Mouse (Mus musculus) intestine, embryonic 15.5 days (tissue): ENCODE measurements around the gene Nlrc5. TPM values are rescaled to one million over a fixed set of nuclear protein-coding genes. Genes with fewer than 3 reads are reported as not detected.

Experiments used
- ATAC-seq: fragments of 200-750 bp; cut with Nextera tagmentation; 2 replicates; pipeline ENCODE4 v1.8.0; 2017; ENCODE audit warnings: moderate TSS enrichment, moderate library complexity
- H3K27ac ChIP-seq: fragments of 300-500 bp; sonication (generic); 2 replicates; pipeline ENCODE4 v1.5.1; 2015; ENCODE audit warnings: mild to moderate bottlenecking, inconsistent platforms
- H3K27me3 ChIP-seq: fragments of 300-500 bp; sonication (generic); replicated peaks from 2 replicates; pipeline ENCODE4 v1.6.1; 2015; ENCODE audit warnings: inconsistent platforms
- H3K36me3 ChIP-seq: fragments of 300-500 bp; sonication (generic); 2 replicates; pipeline ENCODE4 v1.6.1; 2015; ENCODE audit warnings: inconsistent platforms
- H3K4me1 ChIP-seq: fragments of 300-500 bp; sonication (generic); replicated peaks from 2 replicates; pipeline ENCODE4 v1.6.1; 2015; ENCODE audit warnings: inconsistent platforms
- H3K4me2 ChIP-seq: fragments of 300-500 bp; sonication (generic); replicated peaks from 2 replicates; pipeline ENCODE4 v1.6.1; 2015; ENCODE audit warnings: mild to moderate bottlenecking, inconsistent platforms
- H3K4me3 ChIP-seq: fragments of 300-500 bp; sonication (generic); replicated peaks from 2 replicates; pipeline ENCODE4 v1.5.1; 2015; ENCODE audit warnings: inconsistent platforms
- H3K9ac ChIP-seq: fragments of 300-500 bp; sonication (generic); 2 replicates; pipeline ENCODE4 v1.6.1; 2015; ENCODE audit warnings: inconsistent platforms
- H3K9me3 ChIP-seq: fragments of 300-500 bp; sonication (generic); 2 replicates; pipeline ENCODE4 v1.6.1; 2016; ENCODE audit warnings: inconsistent platforms
- WGBS: fragments of 180-500 bp; shearing (Covaris S2); methylation state at CpG from one replicate; pipeline ENCODE4 v1.1.7; 2015; 5-methylcytosine and 5-hydroxymethylcytosine counted together
- polyA plus RNA-seq: library from polyadenylated mRNA; unstranded; fragments of >200 nt; fragmentation: Nextera tagmentation; extraction: Ambion mirVana; gene quantifications from 2 replicates; pipeline ENCODE4 v1.2.1, GENCODE M21; 2015

Gene Nlrc5
- polyA plus RNA-seq, 1 experiment from 2014 or later = 0.21 TPM

- H3K4me1 ChIP-seq = 0 out of 2 replicates have a peak, but pooled peaks cover 5% of the 10 kb centered on the region
- H3K4me2 ChIP-seq = no peak overlapping the region
- H3K4me3 ChIP-seq = no peak overlapping the region
- peaks cover 12% of the 10 kb centered on the region for H3K27me3 ChIP-seq
- no peaks in the 10 kb centered on the region for H3K9me3 ChIP-seq
- no peak overlapping the region for H3K27ac ChIP-seq
- no peaks in the 10 kb centered on the region for H3K36me3 ChIP-seq
- ATAC-seq = no peak
- WGBS = 85% methylated on average over 7 of the region's 7 CpGs
- no peak overlapping the region for H3K9ac ChIP-seq
These were observed 4.8 kb upstream of the Nlrc5 start for GRCm38 (mm10) chr8:94429376-94429775.

DNA sequence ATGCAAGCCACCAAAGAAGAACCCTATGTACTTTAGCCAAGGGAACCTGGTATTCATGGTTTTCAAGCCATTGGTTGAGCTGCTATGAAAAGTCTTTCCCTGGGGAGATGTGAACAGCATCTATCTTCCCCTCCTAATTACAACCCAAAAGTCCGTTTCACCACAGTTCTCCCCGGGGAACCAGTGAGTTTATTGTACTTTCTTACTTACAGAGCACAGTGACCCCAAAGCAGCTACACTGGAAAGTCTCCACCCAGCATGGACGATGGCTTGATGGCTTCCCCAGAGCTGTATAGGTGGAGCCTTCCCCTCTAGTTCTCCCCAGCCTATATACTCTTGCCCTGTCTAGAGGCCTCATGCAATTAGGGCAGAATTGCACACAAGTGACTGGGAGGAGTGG lies 1.9 kb upstream of the Nlrc5 start:
- Histone ChIP-seq H3K27me3 (peaks cover 12% of the 10 kb centered on the region), H3K4me2 (no peak overlapping the region), H3K27ac (no peak overlapping the region), H3K4me1 (0 out of 2 replicates have a peak, but pooled peaks cover 5% of the 10 kb centered on the region), H3K4me3 (no peak overlapping the region), H3K9me3 (no peaks in the 10 kb centered on the region), H3K9ac (no peak overlapping the region), H3K36me3 (no peaks in the 10 kb centered on the region)
- no peak for ATAC-seq
- 76% methylated on average over 3 of the region's 3 CpGs for WGBS

DNA sequence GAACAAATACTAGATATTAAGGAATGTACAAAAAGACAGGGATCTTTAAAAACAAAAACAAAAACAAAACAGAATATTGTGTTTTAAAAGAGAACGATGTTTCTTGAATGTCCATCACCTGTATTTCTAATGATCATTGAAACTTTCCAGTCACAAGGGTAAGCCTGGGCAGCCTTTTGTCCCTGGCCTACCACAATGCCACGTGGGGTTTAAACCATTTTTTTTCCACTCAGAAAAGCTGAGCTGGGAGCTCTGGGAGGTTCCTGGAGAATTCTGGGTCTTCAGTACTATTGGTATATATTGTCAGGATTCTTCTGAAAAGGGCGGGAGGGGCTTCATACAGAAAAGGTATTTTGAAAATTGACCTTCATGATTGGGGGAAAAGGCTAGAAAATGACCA lies 802 bp downstream of the Nlrc5 start:
- Histone ChIP-seq H3K4me2 (no peak overlapping the region), H3K36me3 (no peaks in the 10 kb centered on the region), H3K9me3 (no peaks in the 10 kb centered on the region), H3K4me3 (no peak overlapping the region), H3K4me1 (0 out of 2 replicates have a peak, but pooled peaks cover 5% of the 10 kb centered on the region), H3K9ac (no peak overlapping the region), H3K27ac (no peak overlapping the region), H3K27me3 (peaks cover 12% of the 10 kb centered on the region)
- ATAC-seq = no peak
- WGBS = 82% methylated on average over 3 of the region's 3 CpGs

DNA sequence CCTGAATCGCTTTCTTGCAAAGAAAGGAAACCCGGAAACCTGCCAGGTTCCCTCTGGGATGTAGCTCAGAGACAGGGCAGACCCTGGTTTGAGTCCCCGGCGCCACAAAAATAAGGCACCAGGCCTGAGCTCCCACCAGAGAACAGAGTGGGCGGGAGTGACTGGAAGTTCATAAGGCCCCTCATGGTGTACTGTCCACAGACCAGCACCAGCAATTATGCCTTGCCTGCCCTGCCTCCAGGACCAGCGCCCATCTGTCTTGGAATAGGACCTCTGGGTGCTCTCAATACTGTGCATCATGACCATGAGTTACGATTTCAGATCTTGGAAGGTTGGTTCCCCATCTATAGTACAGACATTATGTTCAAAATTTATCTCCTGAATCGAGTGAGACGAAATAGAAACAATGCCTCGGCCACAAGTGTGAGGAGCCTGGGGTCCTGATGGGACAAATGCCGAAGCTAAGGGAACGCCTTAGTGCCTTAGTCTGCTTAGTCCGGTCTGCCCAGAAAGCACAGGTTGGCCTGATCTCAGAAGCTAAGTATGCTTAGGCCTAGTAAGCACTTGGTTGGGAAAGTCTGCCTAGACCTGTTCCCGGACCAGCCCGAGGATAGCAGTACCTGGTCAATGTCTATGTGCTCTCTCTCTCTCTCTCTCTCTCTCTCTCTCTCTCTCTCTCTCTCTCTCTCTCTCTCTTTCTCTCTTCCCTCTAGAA lies 1.4 kb downstream of the Nlrc5 start:
- WGBS = 90% methylated on average over 15 of the region's 15 CpGs
- H3K36me3 ChIP-seq = no peaks in the 10 kb centered on the region
- no peaks in the 10 kb centered on the region for H3K9me3 ChIP-seq
- H3K27me3 ChIP-seq = peaks cover 12% of the 10 kb centered on the region
- no peak overlapping the region for H3K4me2 ChIP-seq
- H3K27ac ChIP-seq = no peak overlapping the region
- 0 out of 2 replicates have a peak, but pooled peaks cover 5% of the 10 kb centered on the region for H3K4me1 ChIP-seq
- no peak overlapping the region for H3K9ac ChIP-seq
- no peak for ATAC-seq
- H3K4me3 ChIP-seq = no peak overlapping the region

DNA sequence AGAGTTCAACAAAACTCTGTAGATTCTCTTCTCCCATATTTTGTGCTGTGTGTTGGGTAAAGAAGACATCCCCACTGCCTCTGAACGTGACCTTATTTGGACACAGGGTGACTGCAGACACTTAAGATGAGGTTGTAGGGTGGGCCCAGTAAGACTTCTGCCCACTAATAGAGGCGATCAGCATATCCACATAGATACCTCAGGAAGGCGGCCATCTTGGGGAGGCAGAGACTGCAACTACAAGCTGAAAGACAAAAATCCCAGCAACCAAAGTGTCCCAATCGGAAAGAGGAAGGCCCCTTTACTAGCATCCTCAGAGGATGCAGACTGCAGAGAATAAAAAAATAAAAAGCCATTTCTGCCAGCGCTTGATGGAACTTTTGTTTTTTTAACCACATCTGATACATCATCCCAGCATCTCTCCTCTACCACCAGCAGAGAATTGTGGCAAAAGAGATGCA lies 2.0 kb downstream of the Nlrc5 start:
- no peak for ATAC-seq
- H3K4me3 ChIP-seq = no peak overlapping the region
- H3K4me1 ChIP-seq = 0 out of 2 replicates have a peak, but pooled peaks cover 5% of the 10 kb centered on the region
- no peaks in the 10 kb centered on the region for H3K36me3 ChIP-seq
- no peaks in the 10 kb centered on the region for H3K9me3 ChIP-seq
- peaks cover 12% of the 10 kb centered on the region for H3K27me3 ChIP-seq
- no peak overlapping the region for H3K4me2 ChIP-seq
- no peak overlapping the region for H3K9ac ChIP-seq
- WGBS = 91% methylated on average over 5 of the region's 5 CpGs
- no peak overlapping the region for H3K27ac ChIP-seq

- Histone ChIP-seq H3K9ac (no peak overlapping the region), H3K4me3 (no peak overlapping the region), H3K4me2 (no peak overlapping the region), H3K4me1 (0 out of 2 replicates have a peak, but pooled peaks cover 5% of the 10 kb centered on the region), H3K27ac (no peak overlapping the region), H3K36me3 (no peaks in the 10 kb centered on the region), H3K27me3 (peaks cover 12% of the 10 kb centered on the region), H3K9me3 (no peaks in the 10 kb centered on the region)
- ATAC-seq = no peak
- WGBS = 72% methylated on average over 3 of the region's 3 CpGs
These were observed 2.7 kb downstream of the Nlrc5 start for GRCm38 (mm10) chr8:94436900-94437299.

GRCm38 (mm10) chr8:94438659-94439058 lies 4.5 kb downstream of the Nlrc5 start:
- no peak overlapping the region for H3K4me3 ChIP-seq
- WGBS = 90% methylated on average over 5 of the region's 5 CpGs
- no peak overlapping the region for H3K4me2 ChIP-seq
- peaks cover 5% of the 10 kb centered on the region; the same call in 1 of the 2 replicates for H3K27me3 ChIP-seq
- no peaks in the 10 kb centered on the region for H3K36me3 ChIP-seq
- H3K27ac ChIP-seq = no peak overlapping the region
- no peaks in the 10 kb centered on the region for H3K9me3 ChIP-seq
- H3K4me1 ChIP-seq = 0 out of 2 replicates have a peak, but pooled peaks cover 4% of the 10 kb centered on the region
- H3K9ac ChIP-seq = no peak overlapping the region
- ATAC-seq = no peak

GRCm38 (mm10) chr8:94439691-94440090 lies 5.5 kb downstream of the Nlrc5 start:
- Histone ChIP-seq H3K4me3 (no peak overlapping the region), H3K4me1 (no peaks in the 10 kb centered on the region), H3K4me2 (no peak overlapping the region), H3K36me3 (no peaks in the 10 kb centered on the region), H3K27ac (no peak overlapping the region), H3K9ac (no peak overlapping the region), H3K27me3 (no peaks in the 10 kb centered on the region; the same call in 1 of the 2 replicates), H3K9me3 (no peaks in the 10 kb centered on the region)
- ATAC-seq = no peak

- Histone ChIP-seq H3K4me3 (no peak overlapping the region), H3K9me3 (no peaks in the 10 kb centered on the region), H3K4me1 (no peaks in the 10 kb centered on the region), H3K27ac (no peak overlapping the region), H3K4me2 (no peak overlapping the region), H3K36me3 (no peaks in the 10 kb centered on the region), H3K9ac (no peak overlapping the region), H3K27me3 (no peaks in the 10 kb centered on the region; the same call in 1 of the 2 replicates)
- 97% methylated on average over 1 of the region's 1 CpGs for WGBS
- no peak for ATAC-seq
These were observed 6.2 kb downstream of the Nlrc5 start for GRCm38 (mm10) chr8:94440389-94440788.

- no peak overlapping the region for H3K27ac ChIP-seq
- WGBS = 77% methylated on average over 1 of the region's 1 CpGs
These were observed 7.5 kb downstream of the Nlrc5 start for GRCm38 (mm10) chr8:94441686-94442085.

DNA sequence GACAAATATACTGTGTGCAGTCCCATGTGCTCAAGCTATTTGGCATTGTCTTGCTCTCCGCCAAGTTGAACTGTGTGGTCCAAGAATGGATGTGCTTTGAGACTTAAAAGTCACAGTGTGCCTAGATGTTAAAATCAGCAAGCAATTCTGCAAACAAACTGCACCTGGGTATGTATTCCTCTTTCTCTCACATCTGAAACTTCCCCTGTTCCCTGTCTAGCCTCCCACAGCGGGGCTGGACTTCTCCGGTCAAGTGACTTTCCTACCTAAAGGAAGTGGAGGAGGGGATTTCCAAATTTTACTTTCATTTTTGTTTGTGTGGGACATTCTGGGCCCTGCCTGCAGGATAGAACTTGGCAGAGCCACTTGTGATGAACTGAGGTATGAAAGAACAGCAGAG lies 9.0 kb downstream of the Nlrc5 start:
- H3K27ac ChIP-seq = no peak overlapping the region
- no peak overlapping the region for H3K9ac ChIP-seq
- no peaks in the 10 kb centered on the region for H3K9me3 ChIP-seq
- H3K4me1 ChIP-seq = no peaks in the 10 kb centered on the region
- no peak overlapping the region for H3K4me3 ChIP-seq
- ATAC-seq = no peak
- no peaks in the 10 kb centered on the region for H3K36me3 ChIP-seq
- H3K27me3 ChIP-seq = no peaks in the 10 kb centered on the region
- 75% methylated on average over 3 of the region's 3 CpGs for WGBS
- no peak overlapping the region for H3K4me2 ChIP-seq

More at GRCm38 (mm10) chr8:94441686-94442085, 7.5 kb downstream of the Nlrc5 start:
- no peak overlapping the region for H3K9ac ChIP-seq
- H3K36me3 ChIP-seq = no peaks in the 10 kb centered on the region
- H3K4me3 ChIP-seq = no peak overlapping the region
- no peaks in the 10 kb centered on the region for H3K27me3 ChIP-seq
- no peak overlapping the region for H3K4me2 ChIP-seq
- ATAC-seq = no peak
- H3K4me1 ChIP-seq = no peaks in the 10 kb centered on the region
- no peaks in the 10 kb centered on the region for H3K9me3 ChIP-seq

DNA sequence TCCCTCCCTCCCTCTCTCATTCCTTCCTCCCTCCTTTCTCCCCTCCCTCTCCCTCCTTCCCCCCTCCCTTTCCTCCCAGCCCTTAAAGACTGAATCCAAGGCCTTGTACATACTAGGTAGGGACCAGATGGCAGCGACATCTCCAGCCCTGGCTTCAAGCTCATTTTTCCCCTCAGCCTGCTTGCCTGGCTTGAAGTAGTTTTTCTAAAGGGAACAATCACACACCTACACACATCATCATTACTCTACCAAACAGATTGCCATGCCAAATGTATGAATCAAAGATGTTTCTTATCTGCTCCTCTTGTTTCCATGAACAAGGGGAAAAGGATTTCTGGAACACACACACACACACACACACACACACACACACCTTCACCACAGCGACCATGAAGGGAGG lies 10.3 kb downstream of the Nlrc5 start:
- H3K9ac ChIP-seq = no peak overlapping the region
- no peak overlapping the region for H3K4me3 ChIP-seq
- no peaks in the 10 kb centered on the region for H3K36me3 ChIP-seq
- H3K27ac ChIP-seq = no peak overlapping the region
- no peak for ATAC-seq
- no peak overlapping the region for H3K4me2 ChIP-seq
- H3K27me3 ChIP-seq = no peaks in the 10 kb centered on the region
- WGBS = 61% methylated on average over 2 of the region's 2 CpGs
- no peaks in the 10 kb centered on the region for H3K9me3 ChIP-seq
- H3K4me1 ChIP-seq = no peaks in the 10 kb centered on the region

- no peak for ATAC-seq
- no peaks in the 10 kb centered on the region for H3K36me3 ChIP-seq
- 83% methylated on average over 3 of the region's 3 CpGs for WGBS
- no peaks in the 10 kb centered on the region for H3K27me3 ChIP-seq
- H3K27ac ChIP-seq = no peak overlapping the region
- no peak overlapping the region for H3K9ac ChIP-seq
- no peaks in the 10 kb centered on the region for H3K9me3 ChIP-seq
- no peaks in the 10 kb centered on the region for H3K4me1 ChIP-seq
- H3K4me2 ChIP-seq = no peak overlapping the region
- no peak overlapping the region for H3K4me3 ChIP-seq
These were observed 13.0 kb downstream of the Nlrc5 start for GRCm38 (mm10) chr8:94447142-94447541.
